Mouse (Mus musculus): ENCODE measurements around the gene Nppb.

Nppb gene

DNA sequence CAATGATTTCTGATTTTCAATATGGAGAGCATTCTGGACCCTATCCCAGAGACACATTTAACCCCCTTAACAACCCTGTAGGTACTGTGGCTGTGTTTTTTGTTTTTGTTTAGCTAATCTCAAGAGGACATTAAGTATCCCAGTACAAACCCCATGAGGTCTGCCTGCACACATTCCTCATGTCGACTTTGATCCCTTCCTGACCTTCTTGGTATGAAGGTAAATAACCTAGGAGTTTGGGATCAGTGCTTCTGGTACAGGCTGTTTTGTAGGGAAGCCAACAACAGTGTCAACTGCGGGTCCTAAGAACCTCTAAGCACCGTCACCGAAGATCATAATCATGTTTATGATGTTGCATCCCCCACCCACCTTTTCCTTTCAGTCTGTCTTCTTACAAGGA is 7.9 kb upstream of the Nppb start:
- DNase-seq (ENCODE audit: low spot score) = no peak

GRCm38 (mm10) chr4:147978391-147978790 is 7.2 kb upstream of the Nppb start:
- no peak for DNase-seq (ENCODE audit: low spot score)

- no peak for DNase-seq (ENCODE audit: low spot score)
Observed at GRCm38 (mm10) chr4:147979441-147979860, 6.1 kb upstream of the Nppb start.

- DNase-seq (ENCODE audit: low spot score) = no peak
Observed at GRCm38 (mm10) chr4:147993571-147994095, 8.0 kb downstream of the Nppb start.

GRCm38 (mm10) chr4:147995311-147995710 is 9.7 kb downstream of the Nppb start:
- no peak for DNase-seq (ENCODE audit: low spot score)

DNA sequence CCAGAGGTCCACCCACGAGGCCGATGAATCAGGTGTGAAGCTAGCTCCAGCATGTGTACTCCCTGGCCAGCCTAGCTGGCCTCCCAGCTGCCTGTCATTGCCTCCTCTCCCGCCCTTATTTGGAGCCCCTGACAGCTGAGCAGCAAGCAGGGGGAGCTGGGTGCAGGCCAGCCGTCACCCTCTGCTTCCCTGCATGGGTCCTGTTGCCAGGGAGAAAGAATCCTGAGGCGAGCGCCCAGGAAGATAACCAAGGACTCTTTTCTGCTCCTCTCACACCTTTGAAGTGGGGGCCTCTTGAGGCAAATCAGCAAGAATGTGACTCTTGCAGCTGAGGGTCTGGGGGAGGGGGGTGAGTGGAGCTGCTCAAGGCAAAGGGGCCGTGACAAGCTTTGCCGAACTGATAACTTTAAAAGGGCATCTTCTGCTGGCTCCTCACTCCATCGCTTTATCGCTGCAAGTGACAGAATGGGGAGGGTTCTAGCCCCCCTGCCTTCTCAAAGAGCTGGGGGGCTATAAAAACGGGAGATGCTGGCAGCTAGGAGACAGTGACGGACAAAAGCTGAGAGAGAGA is 14.7 kb downstream of the Nppb start, which contains the start of gene Nppa:
Gene Nppa, plus strand, starts transcription at position 521 of the 571 bp plus-strand sequence.
- DNase-seq (ENCODE audit: low spot score) = no peak

GRCm38 (mm10) chr4:148001013-148001789 is 15.6 kb downstream of the Nppb start:
- DNase-seq (ENCODE audit: low spot score) = no peak

DNA sequence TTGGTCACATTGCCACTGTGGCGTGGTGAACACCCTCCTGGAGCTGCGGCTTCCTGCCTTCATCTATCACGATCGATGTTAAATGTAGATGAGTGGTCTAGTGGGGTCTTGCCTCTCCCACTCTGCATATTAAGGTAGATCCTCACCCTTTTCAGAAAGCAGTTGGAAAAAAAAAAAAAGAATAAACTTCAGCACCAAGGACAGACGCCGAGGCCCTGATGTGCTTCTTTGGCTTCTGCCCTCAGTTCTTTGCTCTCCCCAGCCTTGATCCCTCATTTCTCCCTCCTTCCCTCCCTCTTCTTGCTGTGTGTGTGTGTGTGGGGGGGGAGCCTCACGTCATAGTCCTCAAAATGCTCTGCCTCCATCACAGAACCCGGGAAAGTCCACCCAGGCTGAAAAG is 16.3 kb downstream of the Nppb start:
- DNase-seq (ENCODE audit: low spot score) = peak; percentile 43

DNA sequence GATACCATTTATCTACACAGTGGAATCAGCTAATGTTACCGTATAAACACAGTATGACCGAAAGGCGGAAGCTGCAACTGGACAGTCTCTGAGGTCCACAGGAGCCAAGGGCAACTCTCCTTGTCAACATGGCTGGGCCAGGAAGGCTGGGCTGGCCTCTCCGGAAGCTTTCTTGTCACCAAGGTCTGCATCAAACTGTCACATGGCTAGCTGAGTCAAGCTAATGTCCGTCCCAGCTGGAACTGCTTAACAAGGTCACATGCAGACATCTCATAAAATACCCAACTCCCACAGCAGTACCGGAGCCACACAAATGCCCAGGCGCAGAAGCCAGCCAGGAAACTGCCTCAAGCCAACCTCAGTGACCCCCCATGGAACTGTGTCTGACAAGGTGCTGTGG is 18.8 kb downstream of the Nppb start:
- DNase-seq (ENCODE audit: low spot score) = no peak

GRCm38 (mm10) chr4:148008412-148008811 is 22.8 kb downstream of the Nppb start:
- DNase-seq (ENCODE audit: low spot score) = peak; percentile 61

GRCm38 (mm10) chr4:148009641-148010040 is 24.1 kb downstream of the Nppb start:
- DNase-seq (ENCODE audit: low spot score) = no peak

- DNase-seq (ENCODE audit: low spot score) = no peak
Observed at GRCm38 (mm10) chr4:148011332-148011731, 25.7 kb downstream of the Nppb start.

DNA sequence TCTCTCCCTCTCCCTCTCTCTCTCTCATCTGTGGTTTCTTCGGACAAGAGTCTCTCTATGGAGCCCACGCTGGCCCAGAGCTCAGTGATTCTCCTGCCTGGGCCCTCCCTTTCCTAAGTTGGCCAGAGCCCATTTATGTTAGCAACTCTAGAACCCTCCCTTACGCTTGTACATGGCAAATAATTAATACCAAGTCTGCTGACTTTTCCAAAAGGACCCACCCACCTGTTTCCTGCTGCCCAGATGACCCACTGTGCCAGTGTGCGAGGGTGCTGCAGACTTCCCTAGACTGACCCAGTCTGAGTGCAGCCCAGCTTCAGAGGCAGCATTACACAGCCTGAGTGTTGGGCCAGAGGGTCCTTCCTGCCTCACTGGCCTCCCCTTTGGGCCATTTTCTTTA is 26.6 kb downstream of the Nppb start:
- DNase-seq (ENCODE audit: low spot score) = no peak

GRCm38 (mm10) chr4:148015418-148015817 is 29.8 kb downstream of the Nppb start:
- DNase-seq (ENCODE audit: low spot score) = no peak

DNA sequence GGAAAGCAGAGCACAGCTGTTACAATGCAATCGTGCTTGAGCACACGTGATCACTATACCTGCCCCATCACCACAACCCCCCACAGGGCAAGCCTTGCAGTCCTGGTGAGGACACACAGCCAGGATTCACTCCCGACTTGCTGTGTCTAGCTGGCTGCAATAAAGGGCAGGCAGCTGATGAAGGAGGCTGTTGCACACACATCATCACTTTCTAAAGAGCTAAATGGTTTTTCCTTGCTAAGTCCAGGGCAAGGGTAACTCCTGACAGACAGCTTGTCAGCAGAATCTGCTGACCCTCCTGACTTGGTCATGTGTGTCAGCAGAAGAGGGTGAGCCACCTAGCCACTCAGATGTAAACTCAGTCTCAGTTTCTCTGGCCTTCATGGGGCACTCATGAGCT is 31.4 kb downstream of the Nppb start:
- no peak for DNase-seq (ENCODE audit: low spot score)

DNA sequence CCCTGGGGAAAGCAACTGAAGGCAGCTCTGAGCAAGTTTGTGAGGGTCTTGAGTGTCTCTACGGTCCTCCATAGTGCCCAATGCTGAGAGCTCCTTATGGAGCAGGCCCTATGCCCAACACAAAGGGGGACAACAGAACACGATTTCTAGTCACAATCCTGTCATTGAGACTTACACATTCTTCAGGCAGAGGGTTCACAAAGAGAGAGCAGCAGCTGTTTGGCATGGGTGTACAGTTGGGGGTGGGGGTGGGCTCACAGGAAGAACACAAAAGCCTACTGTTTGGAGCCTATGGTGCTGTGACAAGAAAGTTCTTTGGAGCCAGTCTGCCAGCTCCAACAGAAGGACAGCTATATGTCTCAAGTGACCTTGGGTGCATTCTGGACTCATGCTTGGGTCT is 32.8 kb downstream of the Nppb start:
- no peak for DNase-seq (ENCODE audit: low spot score)

- DNase-seq (ENCODE audit: low spot score) = peak; percentile 40
Observed at GRCm38 (mm10) chr4:148024003-148024402, 38.4 kb downstream of the Nppb start.

DNA sequence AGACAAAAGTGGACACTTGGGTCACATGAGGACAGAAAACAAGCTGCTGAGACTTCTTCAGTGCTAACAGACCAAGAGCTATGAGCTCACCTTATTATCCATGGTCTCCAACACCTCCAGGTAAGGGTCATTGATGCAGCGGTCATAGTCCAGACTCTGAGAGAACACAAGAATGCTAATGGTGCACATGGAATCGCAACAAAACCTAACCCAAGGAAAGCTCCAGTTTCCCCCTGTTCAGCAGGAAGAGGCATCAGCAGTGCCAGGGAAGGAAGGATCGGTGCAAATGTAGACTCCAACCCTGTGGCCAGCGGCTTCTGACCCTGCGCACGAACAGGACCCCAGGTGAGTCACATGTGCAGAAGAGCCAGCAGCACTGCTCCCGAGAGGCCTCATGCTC is 43.7 kb downstream of the Nppb start:
- no peak for DNase-seq (ENCODE audit: low spot score)

DNA sequence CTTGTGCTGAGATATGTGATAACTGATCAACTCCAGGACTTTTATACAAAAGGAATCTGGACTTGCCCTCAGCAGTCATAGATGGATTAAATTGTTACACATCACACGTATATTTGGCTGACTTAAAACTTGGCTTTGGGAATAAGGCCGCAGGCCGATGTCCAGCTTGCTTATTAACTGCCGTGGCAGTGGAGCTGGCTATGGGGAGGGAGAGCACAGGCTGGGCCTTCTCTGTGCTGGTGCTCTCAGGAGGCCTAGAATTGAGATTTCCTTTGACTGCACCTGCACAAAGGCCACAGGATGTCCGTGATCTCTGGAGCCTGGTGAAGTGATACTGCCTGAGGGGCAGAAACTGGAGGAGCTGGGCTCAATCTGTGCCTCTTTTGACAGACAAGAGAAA is 44.9 kb downstream of the Nppb start:
- no peak for DNase-seq (ENCODE audit: low spot score)

GRCm38 (mm10) chr4:148033858-148034410 is 48.3 kb downstream of the Nppb start:
- no peak for DNase-seq (ENCODE audit: low spot score)

- no peak for DNase-seq (ENCODE audit: low spot score)
Observed at GRCm38 (mm10) chr4:148035440-148035839, 49.9 kb downstream of the Nppb start.

Measured in adipocyte (in vitro differentiated cells).